Mouse (Mus musculus): Measurements from ENCODE around the gene Pxn.

Gene Pxn

DNA sequence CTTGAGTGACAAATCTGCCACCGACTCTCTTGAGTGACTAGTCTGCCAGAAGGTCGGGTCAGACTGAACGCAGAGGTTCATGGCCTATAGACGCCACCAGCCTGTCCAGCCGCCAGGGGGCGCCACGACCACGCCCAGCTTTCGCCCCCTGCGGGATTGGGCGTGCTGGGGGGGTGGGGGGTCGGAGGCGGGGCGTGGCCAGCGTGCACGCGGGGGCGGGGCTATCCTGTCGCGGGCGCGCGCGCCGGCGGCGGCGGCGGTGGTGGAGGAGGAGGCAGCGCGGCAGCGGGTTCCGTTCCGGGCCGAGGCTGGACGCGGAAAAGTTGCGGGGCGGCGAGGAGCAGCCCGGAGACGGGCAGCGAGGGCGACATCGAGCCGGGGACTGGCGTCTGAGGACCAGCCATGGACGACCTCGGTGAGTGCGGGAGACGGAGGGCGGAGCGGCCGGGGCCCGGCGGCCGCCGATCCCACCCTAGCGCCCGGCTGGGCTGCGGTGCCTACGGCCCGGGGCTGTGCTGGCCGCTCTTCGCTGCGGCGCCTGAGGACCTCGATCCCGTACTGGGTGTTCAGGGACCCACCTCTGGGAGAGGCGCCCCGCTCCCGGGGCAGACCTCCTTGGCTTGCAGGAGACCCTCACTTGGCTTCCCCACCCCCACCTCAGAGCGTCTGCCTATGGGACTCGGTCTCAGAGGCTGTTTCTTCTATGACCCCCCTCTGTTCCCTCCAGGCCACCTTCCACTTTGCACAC lies at the start of gene Pxn:
TSS of gene Pxn (plus strand) at position 223 of the 748 bp plus-strand sequence.
- peak; percentile 95 for DNase-seq (ENCODE audit: low read depth, low spot score)

- DNase-seq (ENCODE audit: low read depth, low spot score), result no peak
These were observed 47.6 kb upstream of the Pxn start for GRCm38 (mm10) chr5:115458918-115459317.

DNA sequence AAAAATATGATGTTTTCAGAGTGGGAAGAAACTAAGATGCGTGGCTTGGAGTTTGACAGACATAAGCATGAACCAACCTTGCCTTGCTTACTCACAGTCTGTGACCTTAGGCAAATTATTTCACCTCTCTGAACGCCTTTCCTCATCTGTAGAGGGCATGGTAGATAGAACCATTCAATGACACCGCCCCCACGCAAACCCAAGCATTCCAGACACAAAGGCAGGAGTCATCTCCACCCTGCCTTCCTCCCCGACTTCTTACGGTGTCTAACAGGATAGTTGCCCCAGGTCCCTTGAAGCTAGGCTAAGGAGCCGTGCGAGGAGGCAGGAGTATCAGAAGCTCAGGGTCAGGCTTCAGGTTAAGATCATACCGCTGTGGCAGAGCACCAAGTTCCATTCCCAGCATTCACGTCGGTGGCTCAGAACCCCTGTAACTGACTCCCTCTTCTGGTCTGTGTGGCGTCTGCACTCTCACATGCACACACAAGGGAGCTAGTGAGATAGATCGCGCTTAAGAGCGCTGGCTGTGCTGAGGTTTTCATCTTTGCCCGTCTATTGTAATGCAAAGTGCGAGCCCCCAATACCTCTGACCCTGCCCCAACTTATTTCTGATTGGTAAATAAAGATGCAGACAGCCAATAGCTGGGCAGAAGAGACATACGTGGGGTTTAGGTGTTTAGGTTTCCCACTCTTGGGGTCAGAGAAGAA lies 41.9 kb upstream of the Pxn start:
- no peak for DNase-seq (ENCODE audit: low read depth, low spot score)

GRCm38 (mm10) chr5:115465642-115466420 lies 40.6 kb upstream of the Pxn start, which contains the start of gene Pla2g1b:
Pla2g1b (plus strand) TSS chr5:115466262.
- no peak for DNase-seq (ENCODE audit: low read depth, low spot score)

DNA sequence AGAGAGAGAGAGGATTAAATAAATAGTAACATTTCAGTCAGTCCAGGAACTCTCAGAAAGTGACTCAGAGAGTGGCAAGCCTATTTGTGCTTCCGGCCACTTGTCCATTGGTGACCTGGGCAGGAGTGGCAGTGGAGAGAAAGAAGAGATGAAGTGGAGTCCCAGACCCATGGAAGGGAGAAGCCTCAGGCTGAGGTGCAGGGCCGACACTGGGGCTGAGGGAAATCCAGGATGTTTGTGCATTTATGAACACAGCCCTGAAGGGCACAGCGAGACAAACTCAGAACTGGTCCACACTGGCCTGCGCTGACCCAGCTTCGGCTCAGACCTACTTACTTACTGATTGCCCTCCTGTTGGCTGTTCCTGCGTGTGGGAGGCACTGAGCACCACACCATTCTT lies 36.7 kb upstream of the Pxn start:
- no peak for DNase-seq (ENCODE audit: low read depth, low spot score)

- DNase-seq (ENCODE audit: low read depth, low spot score), result peak; percentile 78
These were observed 35.5 kb upstream of the Pxn start for GRCm38 (mm10) chr5:115470766-115471531.

- no peak for DNase-seq (ENCODE audit: low read depth, low spot score)
These were observed 33.3 kb upstream of the Pxn start for GRCm38 (mm10) chr5:115473191-115473590.

- no peak for DNase-seq (ENCODE audit: low read depth, low spot score)
These were observed 32.2 kb upstream of the Pxn start for GRCm38 (mm10) chr5:115474174-115474828.

GRCm38 (mm10) chr5:115475337-115476106 lies 31.0 kb upstream of the Pxn start:
- peak; percentile 73 for DNase-seq (ENCODE audit: low read depth, low spot score)

DNA sequence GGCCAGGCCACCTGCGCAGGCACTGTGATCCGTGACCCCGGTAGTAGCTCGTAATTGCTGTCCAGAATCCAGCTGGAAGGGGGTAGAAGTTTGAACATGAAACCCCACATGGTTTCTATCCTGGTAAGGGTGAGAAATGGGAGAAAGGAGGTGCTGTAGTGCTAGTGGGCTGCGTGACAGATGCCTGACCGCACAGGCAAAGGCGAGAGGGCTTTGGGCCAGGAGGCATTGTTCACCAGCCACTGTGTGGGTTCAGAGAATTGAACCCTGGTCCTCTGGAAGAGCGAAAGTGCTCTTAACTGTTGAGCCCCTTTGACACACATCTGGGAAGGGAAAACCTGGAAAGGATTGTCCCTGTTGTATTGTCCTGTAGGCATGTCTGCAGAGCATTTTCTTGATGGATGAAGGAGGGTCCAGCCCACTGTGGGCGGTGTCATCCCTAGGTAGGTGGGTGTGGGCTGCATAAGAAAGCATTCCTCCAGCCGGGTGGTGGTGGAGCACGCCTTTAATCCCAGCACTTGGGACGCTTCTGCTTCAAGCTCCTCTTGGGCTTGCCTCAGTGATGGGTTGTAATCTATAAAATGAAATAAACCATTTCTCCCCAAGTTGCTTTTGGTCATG lies 30.3 kb upstream of the Pxn start:
- no peak for DNase-seq (ENCODE audit: low read depth, low spot score)

- no peak for DNase-seq (ENCODE audit: low read depth, low spot score)
These were observed 26.9 kb upstream of the Pxn start for GRCm38 (mm10) chr5:115479561-115479960.

- no peak for DNase-seq (ENCODE audit: low read depth, low spot score)
These were observed 26.4 kb upstream of the Pxn start for GRCm38 (mm10) chr5:115480101-115480500.

GRCm38 (mm10) chr5:115482390-115483265 lies 23.8 kb upstream of the Pxn start:
- DNase-seq (ENCODE audit: low read depth, low spot score), result no peak

DNA sequence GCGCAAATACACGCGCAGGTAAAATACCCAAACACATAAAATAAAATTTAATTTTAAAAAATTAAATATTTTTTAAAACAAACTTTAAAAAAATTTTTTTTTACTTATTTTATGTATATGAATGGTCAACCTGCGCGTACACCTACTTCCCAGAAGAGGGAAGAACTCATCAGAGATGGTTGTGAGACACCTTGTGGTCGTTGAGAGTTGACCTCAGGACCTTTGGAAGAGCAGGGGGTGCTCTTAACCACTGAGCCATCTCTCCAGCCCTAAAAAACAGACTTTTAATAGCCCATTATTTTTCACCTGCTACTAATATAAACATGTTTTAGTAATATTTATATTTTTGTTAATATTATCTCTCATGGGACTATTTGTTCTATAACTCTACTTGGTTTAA lies 23.1 kb upstream of the Pxn start:
- DNase-seq (ENCODE audit: low read depth, low spot score), result no peak

GRCm38 (mm10) chr5:115483947-115484920 lies 22.2 kb upstream of the Pxn start, which contains the start of gene Sirt4:
Sirt4 (minus strand) TSS chr5:115484725.
- peak; percentile 93 for DNase-seq (ENCODE audit: low read depth, low spot score)

GRCm38 (mm10) chr5:115484996-115485395 lies 21.5 kb upstream of the Pxn start:
- no peak for DNase-seq (ENCODE audit: low read depth, low spot score)

- DNase-seq (ENCODE audit: low read depth, low spot score), result no peak
These were observed 20.8 kb upstream of the Pxn start for GRCm38 (mm10) chr5:115485489-115486205.

Measured in mesoderm, embryonic 11.5 days (tissue).